Comparison of ENCODE assay signal across 9 mouse cellular contexts in the genomic region with DNA sequence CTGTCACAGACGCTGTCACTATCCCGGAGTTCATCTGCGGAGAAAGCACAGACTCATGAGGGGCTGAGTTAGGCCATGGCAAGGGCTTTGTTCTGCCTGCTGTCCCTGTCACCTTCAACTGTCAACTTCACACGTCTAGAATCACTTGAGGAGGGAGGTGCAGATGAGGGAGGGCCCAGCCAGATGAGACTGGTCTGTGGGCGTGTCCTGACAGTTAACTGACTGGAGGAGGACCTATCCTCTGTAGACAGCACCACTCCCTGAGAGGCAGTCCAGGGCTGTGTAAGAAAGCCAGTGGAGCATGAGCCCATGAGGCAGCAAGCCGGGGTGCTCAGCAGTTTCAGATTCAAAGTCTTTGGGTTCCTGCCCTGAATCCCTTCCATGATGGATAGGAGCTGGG.
DNase-seq lines count a peak whose midpoint lies in the region; ATAC-seq and TF ChIP-seq lines count a peak whose summit lies in the region.
"Had no signal": no experiment of that assay in that cellular context is flagged by ENCODE, and none has a peak within 500 bp of the region (broad histone marks: within the 10 kb centered on the region; RNA-seq: fewer than 3 reads in every experiment).

No protein-coding gene starts in this region.

- intact Hi-C loops in gastrocnemius, adult 2 months (cut with DNase I): no loop called here

- ATAC-seq in erythroid progenitor cell, adult 5-6 weeks (replicated peaks; ENCODE audit: low FRiP score, poor library complexity, severe bottlenecking): peak; percentile 55
- ATAC-seq in hindbrain, embryonic 16.5 days: 0 out of 2 replicates have a peak, but pooled peaks have one; percentile 19

- H3K4me1 ChIP-seq in E14TG2a.4 (replicated peaks; ENCODE audit: low read depth, low read length): peaks cover 72% of the 10 kb centered on the region
- H3K4me1 ChIP-seq in hindbrain, embryonic 16.5 days (ENCODE audit: control insufficient read depth, insufficient read depth, low read depth, low read length): peaks cover 6% of the 10 kb centered on the region; the same call in 1 of the 2 replicates

- H3K4me2 ChIP-seq in hindbrain, embryonic 16.5 days (ENCODE audit: low read length): no peak overlapping the region

- WGBS in hindbrain, embryonic 16.5 days: 60% methylated on average over 6 of the region's 6 CpGs

- no peaks in the 10 kb centered on the region for H3K27me3 ChIP-seq in E14TG2a.4 (ENCODE audit: insufficient read depth, low read length)
- no peaks in the 10 kb centered on the region for H3K27me3 ChIP-seq in hindbrain, embryonic 16.5 days (replicated peaks; ENCODE audit: control insufficient read depth, insufficient read depth, low read length)

- no peak for TF ChIP-seq CTCF in gastrocnemius, adult 2 months (IDR thresholded peaks at IDR 0.05)
- TF ChIP-seq CTCF in E14TG2a.4 (conservative IDR thresholded peaks at IDR 0.05; ENCODE audit: low read length): no peak

- no peak overlapping the region for H3K9ac ChIP-seq in hindbrain, embryonic 16.5 days (ENCODE audit: low read depth, low read length)

- peak; percentile 24 for DNase-seq in gastrocnemius, adult 2 months
- no peak for DNase-seq in gastrocnemius, adult 18-20 months (ENCODE audit: low spot score)
- DNase-seq in layer of hippocampus, postnatal 25 days (ENCODE audit: extremely low spot score in 1 of 2, low spot score in 1 of 2): no peak
- DNase-seq in cerebellum, postnatal 4 days (ENCODE audit: low spot score in 2 of 2): no peak
- DNase-seq in urinary bladder, postnatal 25 days (ENCODE audit: low spot score): no peak
- DNase-seq: gastrocnemius, postnatal 36 days had no signal

- H3K36me3 ChIP-seq in E14TG2a.4 (ENCODE audit: insufficient read depth, low read length): peaks cover 26% of the 10 kb centered on the region
- peaks cover 10% of the 10 kb centered on the region; the same call in 1 of the 2 replicates for H3K36me3 ChIP-seq in hindbrain, embryonic 16.5 days (ENCODE audit: control insufficient read depth, insufficient read depth, low read length)

- H3K9me3 ChIP-seq in E14TG2a.4 (ENCODE audit: low read length): no peaks in the 10 kb centered on the region
- H3K9me3 ChIP-seq in hindbrain, embryonic 16.5 days (ENCODE audit: control insufficient read depth, low read length): no peaks in the 10 kb centered on the region

- no peak overlapping the region for H3K4me3 ChIP-seq in gastrocnemius, adult 2 months
- peak overlapping the region; percentile 11; the same call in 1 of the 2 replicates for H3K4me3 ChIP-seq in E14TG2a.4 (replicated peaks; ENCODE audit: low read length)
- no peak overlapping the region for H3K4me3 ChIP-seq in hindbrain, embryonic 16.5 days (ENCODE audit: low read length)

- peak overlapping the region; percentile 46 for H3K27ac ChIP-seq in gastrocnemius, adult 2 months
- H3K27ac ChIP-seq in hindbrain, embryonic 16.5 days (ENCODE audit: low read depth, low read length): no peak overlapping the region
